Mouse (Mus musculus): ENCODE measurements around the gene Dscam.

DNA sequence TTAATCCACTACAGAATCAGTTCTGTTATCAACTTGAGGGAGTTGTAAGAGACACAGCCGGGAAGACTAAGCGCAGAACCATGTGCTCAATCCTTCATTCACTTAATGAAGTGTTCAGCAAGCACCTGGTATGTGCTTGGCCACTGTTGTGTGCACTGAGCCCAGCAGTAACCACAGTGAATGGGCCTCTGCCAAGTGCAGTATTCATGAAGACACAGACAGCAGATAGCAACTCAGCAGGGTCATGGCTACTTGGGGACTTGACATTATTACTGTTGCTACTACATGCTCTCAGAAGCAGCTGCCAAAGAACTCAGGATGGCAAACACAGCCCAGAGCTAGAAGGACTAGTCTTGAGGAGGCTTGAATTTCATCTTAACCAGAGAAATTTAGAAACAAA lies 367.9 kb downstream of the Dscam start:
- TF ChIP-seq CTCF (IDR thresholded peaks at IDR 0.05; ENCODE audit: extremely low read depth, insufficient read length, insufficient replicate concordance, low read depth, low read length) (no peak), POLR2A (IDR thresholded peaks at IDR 0.05; ENCODE audit: low read depth, low read length) (no peak)
